Mouse (Mus musculus) kidney, postnatal 4 days (tissue): ENCODE measurements around the gene Intu.

Experiments used
- DNase-seq, 2 experiments: peaks; one replicate each; pipeline ENCODE4 v3.0.0; 2021; ENCODE audit warnings: mixed read lengths in 2 of 2

The Intu gene

DNA sequence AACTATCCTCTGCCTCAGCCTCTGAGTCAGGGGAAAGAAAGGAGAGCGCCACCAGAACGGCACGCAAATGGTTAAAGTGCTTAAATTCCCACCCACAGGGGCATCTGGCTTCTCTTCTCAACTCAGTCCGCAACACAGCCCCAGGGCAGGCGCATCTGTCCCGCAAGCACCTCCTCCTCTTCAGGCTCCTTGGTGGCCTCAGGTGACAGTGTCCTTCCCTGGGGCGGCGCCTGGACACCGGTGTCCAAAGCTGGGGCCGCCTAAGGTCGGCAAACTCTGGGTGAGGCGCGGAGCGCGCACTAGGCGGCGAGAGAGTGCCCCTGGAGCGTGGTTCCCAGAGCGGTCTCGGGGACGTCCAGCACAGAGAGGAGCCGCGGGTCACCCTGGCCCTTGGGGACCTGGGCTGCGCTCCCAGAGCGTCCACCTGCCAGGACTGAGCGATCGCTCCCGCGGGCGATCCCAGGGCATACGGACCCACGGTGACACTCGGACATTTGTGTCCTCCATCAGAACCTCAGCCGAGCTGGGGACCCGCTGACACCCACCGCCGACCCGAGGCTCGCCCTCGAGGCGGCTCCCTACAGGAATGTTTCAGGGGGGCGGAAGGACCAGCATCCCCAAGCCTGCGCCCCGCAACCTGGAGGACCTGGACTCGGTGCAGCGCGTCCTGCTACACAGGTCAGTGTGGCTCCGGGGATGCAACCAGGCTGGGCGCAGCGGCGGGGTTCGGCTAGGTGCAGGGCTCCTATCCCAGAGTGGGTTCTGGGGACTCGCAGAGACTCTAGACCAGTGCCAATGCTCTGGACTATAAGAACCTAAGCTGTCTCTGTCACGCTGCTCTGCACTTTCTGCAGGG is at the start of gene Intu:
Gene Intu (plus strand): TSS at position 1 of the 856 bp plus-strand sequence.
- peak; percentile 68 to 78 for DNase-seq

DNA sequence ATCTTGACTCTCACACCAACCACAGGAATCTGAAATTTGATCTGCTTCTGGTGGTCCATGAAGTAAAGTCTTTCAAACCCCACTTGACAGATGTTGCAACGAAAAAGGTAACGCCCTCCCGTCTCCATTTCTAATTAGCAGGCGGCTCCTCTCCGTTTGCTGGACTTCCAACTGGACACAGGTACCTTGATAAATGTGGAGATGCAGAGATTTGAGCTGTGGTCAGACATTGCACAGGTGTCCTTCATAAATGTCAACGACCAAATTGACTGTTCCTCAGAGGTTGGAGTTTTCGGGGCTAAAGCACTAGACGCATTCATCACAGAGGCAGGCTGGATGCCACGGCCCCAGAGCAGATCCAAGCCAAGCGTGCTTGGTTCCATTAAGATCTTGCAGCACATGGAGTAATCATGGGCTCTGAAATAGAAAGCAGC is 47.8 kb upstream of the Intu start:
- DNase-seq, result peak; percentile 39 to 40

DNA sequence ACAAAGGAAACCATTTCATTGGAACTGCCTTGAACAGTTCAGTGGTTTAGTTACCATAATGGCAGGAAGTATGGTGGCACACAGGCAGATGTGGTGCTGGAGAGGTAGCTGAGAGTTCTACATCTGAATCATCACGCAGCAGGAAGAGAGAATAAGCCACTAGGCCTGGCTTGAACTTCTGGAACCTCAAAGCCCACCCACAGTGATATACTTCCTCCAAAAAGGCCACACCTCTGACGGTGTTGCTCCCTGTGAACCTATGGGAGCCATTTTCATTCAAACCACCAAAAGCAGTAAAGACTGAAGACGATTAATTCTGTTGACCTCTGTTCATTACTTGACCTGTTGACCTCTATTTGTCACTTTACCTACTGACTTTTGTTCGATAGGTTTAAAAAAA is 43.7 kb upstream of the Intu start:
- no peak for DNase-seq

DNA sequence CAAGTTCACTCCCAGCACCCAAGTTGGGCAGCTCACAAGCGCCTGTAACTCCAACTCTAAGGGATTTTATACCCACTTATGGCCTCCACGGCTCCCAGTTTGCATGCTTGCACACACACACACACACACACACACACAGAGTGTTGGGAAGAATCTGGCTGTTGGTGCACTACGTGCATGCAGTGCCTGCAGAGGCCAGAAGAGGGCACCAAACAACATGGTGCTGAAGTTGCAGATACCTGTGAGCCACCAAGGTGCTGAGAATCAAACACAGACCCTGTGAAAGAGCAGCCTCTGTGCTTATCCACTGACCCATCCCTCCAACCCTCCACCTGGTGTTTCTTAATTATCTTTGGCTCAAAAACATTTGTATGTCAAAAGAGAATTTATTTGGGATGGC is 39.3 kb upstream of the Intu start:
- DNase-seq, result no peak

DNA sequence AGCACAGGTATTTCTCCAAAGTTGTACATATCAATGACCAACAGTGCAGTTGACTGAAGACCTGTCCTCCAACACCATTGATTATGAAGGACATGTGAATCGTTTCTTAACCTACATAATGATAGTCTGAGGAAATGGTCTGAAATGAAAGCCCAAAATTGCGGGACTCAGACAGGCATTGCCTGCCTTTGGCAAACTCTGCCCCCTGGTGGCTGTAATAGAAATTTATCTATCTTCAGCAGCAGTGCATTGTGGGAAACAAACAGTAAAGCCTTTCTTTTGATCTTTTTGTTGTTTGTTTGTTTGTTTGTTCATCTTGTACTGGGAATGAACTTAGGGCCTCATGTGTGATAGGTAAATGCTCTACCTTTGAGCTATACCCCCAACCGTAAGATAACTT is 32.2 kb upstream of the Intu start:
- no peak for DNase-seq

DNA sequence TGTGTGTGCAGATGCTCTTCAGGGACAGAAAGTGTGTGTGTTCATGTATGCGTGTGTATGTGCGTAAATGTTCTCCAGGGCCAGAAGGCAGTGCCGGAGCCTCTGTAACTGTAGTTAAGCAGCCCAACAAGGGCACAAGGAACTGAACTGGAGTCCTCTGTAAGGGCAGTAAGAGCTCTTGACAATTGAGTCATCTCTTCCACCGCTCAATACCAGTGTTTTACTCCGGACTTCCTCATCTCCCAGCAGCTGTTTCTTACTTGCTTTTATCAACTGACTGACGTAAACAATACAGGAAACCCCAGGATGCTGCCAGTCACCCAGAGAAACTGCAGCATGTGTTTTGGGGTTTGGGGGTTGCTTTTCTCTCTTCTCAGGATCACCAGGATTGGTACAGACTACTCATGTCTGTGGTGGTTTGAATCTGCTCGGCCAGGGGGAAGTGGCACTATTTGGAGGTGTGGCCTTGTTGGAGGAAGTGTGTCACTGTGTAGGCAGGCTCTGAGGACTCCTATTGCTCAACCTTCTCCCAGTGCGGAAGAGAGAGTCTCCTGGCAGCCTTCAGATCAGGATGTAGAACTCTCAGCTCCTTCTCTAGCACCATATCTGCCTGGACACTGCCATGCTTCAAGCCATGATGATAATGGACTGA is 30.8 kb upstream of the Intu start:
- DNase-seq, result no peak

DNA sequence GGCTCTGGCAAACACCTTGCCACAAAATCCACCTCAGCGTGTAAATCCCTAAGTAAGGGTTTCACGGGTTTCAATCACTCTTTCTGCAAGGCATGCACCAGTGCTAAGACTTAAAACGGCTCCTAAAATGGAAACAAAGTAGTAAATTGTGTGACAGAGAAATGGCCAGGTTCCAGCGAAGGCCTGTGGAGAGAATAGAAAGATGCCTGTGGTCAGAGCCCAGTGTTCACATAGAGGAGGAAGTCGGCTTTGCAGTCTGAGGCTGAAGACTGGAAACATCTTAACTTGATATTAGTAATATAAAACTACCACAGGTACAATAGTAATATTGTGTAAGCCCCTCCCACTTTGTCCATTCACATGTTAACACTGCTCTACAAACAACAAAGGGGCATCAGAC is 26.7 kb upstream of the Intu start:
- DNase-seq, result no peak

DNA sequence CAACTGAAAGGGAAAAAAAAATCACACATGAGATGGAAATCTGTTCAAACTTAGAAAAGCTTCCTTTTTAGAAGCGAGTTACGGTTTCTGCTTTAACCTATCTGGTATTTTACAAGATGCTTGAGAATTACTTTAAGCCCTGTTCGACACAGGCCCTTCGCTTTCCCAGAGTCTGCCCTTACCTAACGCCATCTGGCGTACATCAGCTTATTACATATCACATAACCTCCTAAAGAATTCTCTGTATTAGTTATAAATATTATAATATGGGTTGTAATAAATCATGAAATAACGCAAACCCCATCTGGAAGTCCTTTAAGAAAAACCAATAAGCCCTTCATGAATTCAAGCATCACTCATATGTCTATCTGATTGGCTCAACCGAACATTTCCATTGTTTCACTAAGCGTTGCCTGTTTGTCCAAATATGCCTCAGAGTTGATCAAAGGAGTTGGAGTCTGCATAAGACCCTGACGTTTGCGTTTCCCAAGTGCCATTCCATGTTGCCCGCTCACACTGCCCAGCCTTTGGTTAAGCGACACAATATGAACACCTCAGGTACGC is 25.6 kb upstream of the Intu start:
- no peak for DNase-seq

DNA sequence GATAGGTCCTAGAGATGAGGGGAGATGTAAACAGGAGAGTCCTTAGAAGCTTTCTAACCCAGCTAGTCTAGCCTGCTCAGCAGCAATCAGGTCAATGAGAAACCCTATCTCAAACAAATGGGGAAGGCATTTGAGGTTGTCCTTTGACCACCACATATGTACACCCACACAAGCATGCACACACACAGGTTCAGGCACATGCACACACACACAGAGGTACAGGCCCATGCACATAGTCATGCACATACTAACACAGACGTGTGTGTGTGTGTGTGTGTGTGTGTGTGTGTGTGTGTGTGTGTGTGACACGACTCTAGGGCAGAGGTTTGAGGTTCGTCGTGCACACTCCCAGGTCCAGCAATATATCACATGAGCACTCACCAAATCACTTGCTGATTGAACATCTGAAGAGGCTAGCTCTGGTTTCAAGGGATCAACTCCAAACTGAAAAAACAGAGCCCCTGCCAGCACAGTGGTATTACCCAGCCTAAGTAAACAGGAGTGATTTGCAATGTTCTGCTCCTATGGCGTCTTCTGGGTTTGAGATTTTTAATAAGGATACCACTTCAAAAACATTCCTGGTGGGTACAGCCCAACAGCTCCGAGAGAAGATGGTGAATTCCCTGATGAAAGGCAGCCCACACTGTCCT is 22.0 kb upstream of the Intu start:
- DNase-seq, result no peak

DNA sequence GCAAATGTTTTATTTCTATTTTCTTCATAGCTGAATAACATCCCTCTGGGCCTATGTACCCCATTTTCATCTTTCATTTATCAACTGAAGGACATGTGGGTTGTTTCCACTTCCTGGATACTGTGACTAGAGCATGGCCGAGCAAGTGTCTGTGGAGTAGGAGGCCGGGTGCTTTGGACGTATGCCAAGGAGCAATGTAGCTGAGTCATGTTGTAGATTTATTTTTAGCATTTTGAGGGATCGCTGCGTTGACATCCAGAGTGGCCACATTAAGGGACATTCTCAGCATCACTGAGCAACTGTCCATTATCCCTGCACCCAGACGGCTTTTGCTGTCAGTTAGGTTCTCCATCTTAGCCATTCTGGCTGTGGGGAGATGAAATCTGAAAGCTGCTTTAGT is 20.5 kb upstream of the Intu start:
- peak; percentile 41 to 53 for DNase-seq

DNA sequence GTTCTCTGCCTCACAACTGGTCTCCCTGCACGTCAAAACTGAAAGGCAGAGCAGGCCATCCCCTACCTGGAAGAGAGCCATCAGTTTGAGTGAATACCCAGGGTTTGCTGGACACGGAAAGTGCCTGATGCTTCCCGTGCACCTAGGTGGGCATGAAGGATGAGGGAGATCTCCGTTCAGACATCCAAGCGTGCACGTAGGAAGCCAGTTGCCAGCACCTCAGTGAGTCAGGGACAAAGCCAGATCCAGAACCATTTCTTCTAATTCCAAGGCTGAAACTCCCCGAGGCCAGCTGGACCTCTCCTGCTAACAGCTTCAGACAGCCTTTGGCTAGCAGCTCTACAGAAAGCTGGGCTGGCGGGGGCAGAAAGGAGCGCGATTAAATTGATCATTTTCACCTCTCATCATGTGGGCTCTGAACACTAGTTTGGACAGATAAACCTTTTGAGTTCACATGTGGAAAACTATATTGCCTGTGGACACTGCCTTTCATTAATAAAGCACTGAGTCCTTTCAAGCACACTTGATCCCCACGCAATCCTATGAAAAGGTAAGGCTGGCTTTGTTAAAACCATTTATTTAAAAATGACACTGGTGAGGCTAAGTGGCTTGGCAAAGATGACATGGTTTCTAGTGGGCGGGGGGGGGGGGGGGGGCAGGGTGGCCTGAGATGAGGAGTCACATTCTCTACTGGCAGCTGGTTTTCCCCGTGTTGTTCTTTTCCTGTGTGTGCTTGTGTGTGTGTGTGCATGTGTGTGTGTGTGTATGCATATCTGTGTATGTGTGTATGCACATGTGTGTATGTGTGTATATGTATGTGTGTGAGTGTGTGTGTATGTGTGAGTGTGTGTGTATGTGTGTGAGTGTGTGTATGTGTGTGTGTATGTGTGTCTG is 17.9 kb upstream of the Intu start:
- no peak for DNase-seq

DNA sequence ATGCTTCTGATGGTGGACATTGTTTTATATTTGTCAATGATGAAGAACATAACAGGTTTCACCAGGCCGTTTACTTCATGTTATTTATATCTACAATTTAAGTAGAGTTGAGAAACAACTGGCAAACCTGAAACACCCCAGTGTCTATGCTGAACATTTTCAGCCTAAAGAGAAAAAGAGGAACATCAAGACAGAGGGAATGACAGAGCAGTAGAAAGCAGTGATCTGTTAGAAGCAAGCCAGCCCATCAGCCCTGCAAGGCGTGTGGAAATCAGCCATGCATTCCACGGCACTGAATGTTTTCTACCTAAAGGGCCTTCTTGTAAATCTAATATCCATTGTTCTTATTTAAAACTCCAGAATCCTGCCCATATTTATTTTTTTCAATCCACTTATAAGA is 12.8 kb upstream of the Intu start:
- no peak for DNase-seq

DNA sequence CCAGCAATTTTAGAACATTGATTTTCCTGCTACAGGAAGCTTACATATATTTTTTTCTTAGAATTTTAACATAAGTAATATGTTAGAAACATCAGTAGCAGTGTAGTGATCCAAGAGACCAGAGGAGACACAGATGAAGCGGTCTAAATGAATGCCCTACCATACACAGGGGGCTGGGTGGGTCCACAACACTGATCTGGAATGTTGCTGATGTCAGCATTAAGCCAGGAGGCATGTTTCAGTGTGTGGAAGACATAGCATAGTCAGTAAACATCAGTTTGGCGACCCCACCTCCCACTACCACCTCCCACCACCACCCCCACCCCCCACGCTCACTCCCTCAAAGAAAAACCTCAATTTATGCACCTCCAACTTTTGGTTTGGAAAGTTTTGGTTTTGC is 11.5 kb upstream of the Intu start:
- DNase-seq, result no peak

DNA sequence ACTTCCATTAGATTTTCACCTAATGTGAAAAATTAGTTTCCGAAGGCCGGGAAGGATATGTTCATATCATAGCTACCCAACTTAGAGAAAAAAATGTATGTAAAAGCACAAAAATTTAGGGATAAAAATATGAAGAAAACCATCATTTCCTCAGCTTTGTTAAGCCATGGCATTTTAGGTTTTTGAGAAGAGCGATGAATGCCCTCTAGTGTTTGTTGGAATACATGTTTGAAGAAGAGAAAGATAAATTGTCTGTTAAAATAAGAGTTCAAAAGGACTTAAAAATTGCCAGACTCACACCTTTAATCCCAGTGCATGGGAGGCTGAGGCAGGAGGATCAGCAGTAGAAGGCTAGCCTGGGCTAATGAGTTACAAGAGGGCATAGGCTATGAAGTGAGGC is 10.5 kb upstream of the Intu start:
- DNase-seq, result no peak

DNA sequence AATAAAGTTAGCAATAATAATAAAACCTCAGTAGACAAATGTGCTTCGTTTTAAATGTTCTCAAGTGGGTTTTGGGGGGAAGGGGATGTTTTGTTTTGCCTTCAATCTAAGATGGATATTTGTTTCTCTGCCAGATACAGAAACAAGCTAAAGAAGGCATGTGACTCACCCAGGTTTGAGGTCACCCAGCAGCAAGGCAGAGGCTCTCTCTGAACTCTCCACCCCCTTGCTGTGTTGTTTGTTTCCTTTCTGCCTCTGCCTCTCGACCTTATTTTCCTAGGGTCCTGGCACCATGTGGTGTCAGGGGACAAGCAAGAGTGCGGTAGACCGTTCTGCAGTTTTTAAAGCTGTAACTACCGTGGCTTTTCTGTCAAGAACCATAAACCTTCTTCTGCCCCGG is 8.6 kb upstream of the Intu start:
- DNase-seq, result no peak

DNA sequence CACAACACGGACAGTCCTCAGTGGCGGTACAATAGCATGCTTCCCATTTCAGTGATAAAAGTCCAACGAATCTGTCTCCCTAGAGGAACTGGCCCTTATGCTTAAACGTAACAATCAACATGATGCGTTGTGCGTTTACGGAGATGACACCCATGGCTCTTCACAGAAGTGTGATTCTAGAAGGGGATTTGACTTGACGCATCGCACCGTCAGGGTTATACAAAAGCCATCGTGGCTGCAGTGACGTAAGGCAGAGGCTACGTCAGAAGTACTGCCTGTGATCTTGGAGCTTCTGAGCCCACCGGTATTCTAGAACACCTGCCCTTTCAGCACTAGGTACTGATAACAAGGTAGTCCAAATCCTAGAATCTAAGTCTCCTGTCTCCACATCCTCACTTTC is 8.2 kb upstream of the Intu start:
- DNase-seq, result no peak

DNA sequence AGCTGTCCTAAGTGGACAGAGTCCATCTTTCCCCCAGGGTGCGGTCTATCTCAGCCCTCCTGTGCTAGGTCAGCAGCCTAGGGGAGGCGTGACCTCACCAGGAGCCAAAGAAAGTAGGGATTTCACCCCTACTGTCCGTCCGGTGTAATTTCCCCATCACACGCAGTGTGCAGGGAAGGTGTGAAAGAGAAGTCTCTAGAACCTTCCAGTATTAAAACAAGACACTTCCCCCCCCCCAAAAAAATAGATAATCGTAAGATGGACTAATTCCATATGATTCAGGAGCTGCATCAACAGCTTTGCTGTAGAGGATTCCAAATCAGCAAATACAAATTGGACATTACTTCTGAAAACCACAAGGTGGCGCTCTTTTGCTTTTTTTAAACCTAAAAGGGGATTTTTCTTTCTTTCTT is 7.7 kb upstream of the Intu start:
- DNase-seq, result no peak

DNA sequence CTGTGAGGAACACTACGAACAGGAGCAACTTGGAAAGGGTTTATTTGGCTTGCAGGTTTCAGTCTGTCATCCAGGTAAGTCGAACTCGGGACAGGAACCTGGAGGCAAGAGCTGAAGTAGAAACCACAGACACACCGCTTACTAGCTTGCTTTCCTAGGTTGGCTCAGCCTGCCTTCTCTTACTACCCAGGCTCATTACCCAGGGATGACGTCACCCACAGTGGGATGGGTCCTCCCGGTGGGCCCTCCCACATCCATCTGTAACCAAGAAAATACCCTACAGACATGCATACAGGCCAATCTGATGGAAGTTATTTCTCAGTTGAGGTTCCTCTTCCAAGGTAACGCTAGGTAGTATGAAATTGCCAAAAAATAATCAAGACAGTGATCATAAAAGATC is 6.2 kb upstream of the Intu start:
- no peak for DNase-seq

DNA sequence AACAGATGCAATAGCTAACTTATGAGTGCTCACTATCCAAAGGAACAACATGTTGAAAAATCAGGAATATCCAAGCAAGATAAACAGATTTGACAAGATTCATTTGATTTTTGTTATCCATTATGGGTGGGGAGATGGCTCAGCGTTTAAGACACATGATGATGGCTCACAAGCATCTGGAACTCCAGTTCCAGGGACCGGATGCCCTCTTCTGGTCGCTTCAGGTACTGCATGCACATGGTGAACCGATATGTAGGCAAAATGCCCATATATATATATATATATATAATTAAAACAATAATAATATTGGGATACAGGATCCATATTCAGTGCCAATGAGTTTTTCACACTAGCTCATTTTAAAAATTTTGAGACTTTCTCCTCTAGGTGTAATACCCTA is 5.7 kb upstream of the Intu start:
- DNase-seq, result peak; percentile 79 to 82

DNA sequence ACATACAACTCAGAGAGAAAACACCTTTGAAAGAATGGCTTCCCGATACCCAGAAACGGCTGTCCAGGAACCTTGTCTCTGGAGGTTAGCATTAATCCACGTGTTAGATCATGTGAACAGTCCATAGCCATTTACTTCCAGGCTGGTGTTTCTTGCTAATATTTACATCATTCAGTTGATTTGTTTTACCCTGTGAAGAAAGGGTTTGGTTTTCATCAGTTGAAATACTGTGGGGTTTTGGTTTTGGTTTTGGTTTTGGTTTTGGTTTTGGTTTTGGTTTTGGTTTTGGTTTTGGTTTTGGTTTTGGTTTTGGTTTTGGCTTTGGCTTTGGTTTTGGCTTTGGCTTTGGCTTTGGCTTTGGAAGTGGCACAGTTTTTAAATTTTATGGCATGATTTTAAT is 5.0 kb upstream of the Intu start:
- DNase-seq, result no peak

DNA sequence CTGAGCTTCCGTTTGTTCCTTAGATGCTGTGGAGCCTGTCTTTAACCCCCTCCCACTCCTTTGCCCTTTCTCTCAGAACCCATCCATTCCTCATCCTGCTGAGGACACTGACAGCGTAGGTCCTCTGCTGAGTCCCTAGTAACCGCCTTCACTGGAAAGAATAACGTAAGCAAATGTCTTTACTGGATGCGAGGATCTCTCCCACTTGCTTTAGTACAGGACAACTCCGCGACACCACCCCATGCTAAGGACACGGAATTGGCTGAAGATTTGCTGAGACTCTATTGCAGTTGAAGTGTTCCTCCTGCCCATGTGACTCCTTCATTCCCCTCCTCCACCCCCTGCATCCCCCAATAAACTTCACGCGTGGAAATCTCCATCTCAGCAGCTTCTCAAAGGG is 3.9 kb upstream of the Intu start:
- DNase-seq, result no peak
